Mouse (Mus musculus): Measurements from ENCODE around the gene Mettl5.

The Mettl5 gene

GRCm38 (mm10) chr2:69856392-69856791 lies 29.0 kb downstream of the Mettl5 start:
- DNase-seq (ENCODE audit: low spot score in 2 of 2), result no peak

GRCm38 (mm10) chr2:69851427-69852058 lies 33.9 kb downstream of the Mettl5 start:
- no peak for DNase-seq (ENCODE audit: low spot score in 2 of 2)

DNA sequence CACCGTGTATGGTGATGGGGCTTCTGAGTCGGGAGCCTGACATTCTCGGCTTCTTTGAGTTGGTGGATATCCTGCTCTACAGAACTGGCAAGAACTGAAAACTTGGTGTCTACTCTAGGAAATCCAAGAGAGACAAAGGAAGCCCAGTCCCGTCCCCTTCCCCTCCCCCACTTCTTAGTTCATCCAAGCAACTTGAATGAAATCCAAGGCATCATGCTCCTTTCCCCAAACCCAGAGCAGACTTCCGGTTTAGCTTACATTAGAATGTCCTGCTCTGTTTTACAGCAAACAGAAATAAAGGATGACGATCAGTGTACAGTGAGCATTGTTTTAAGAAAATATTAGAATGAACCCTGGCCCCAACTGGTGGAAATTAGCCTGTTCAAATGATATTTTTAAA lies 36.2 kb downstream of the Mettl5 start:
- DNase-seq (ENCODE audit: low spot score in 2 of 2), result no peak

- no peak for DNase-seq (ENCODE audit: low spot score in 2 of 2)
These were observed 45.2 kb downstream of the Mettl5 start for GRCm38 (mm10) chr2:69840261-69840660.

GRCm38 (mm10) chr2:69838707-69839106 lies 46.7 kb downstream of the Mettl5 start:
- DNase-seq (ENCODE audit: low spot score in 2 of 2), result no peak

GRCm38 (mm10) chr2:69837996-69838395 lies 47.4 kb downstream of the Mettl5 start:
- no peak for DNase-seq (ENCODE audit: low spot score in 2 of 2)

- DNase-seq (ENCODE audit: low spot score in 2 of 2), result no peak
These were observed 48.0 kb downstream of the Mettl5 start for GRCm38 (mm10) chr2:69837244-69837967.

GRCm38 (mm10) chr2:69830116-69830515 lies 55.3 kb downstream of the Mettl5 start:
- DNase-seq (ENCODE audit: low spot score in 2 of 2), result no peak

GRCm38 (mm10) chr2:69829680-69830079 lies 55.7 kb downstream of the Mettl5 start:
- DNase-seq (ENCODE audit: low spot score in 2 of 2), result no peak

GRCm38 (mm10) chr2:69828031-69828430 lies 57.4 kb downstream of the Mettl5 start:
- DNase-seq (ENCODE audit: low spot score in 2 of 2), result no peak

DNA sequence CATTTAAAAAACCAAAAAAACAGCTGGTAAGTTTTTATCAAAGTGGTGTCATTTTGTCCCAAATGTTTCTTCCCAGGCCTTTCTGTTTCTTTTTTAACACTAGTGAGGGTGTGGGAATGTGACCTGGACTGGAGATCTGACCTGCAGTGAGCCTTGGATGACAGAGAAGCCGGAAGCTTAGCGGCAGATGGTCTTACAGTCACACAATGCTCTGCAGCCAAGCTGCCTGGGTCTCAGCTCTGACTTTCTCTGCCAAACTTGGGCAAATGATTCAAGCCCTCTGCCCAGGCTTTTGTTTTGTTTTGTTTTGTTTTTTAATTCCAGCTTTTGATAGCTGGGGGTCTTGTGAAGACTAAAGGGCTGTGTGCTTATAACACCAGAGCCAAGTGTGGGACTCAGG lies 59.0 kb downstream of the Mettl5 start:
- no peak for DNase-seq (ENCODE audit: low spot score in 2 of 2)

- DNase-seq (ENCODE audit: low spot score in 2 of 2), result no peak
These were observed 59.5 kb downstream of the Mettl5 start for GRCm38 (mm10) chr2:69825898-69826297.

- peak in 1 of 2 experiments; percentile 40 for DNase-seq (ENCODE audit: low spot score in 2 of 2)
These were observed 62.2 kb downstream of the Mettl5 start for GRCm38 (mm10) chr2:69823129-69823677.

GRCm38 (mm10) chr2:69822361-69823128 lies 62.9 kb downstream of the Mettl5 start:
- DNase-seq (ENCODE audit: low spot score in 2 of 2), result peak in 1 of 2 experiments; percentile 53

DNA sequence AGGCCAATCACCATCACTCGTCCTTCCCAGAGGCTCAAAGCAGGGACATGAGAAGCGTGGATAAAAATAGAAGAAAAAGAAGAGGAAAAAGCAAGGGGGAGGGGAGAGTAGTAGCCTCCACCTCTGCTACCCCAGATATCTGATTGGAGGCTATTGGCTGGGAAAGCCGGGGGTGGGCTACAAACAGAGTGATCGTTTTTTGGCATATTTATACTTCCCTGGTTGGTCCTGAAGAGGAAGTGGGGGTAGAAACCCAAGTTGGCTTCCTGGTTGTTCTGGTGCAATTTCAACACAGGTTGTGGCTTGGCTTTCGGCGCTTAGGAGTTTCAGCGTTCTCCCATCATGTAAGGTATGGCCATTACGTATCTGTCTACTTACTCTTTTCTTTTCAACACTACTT lies 63.7 kb downstream of the Mettl5 start, which contains the start of gene Klhl23:
Klhl23 (plus strand) TSS at position 234 of the 400 bp plus-strand sequence.
- DNase-seq (ENCODE audit: low spot score in 2 of 2), result no peak

Data from frontal cortex, postnatal 10 days (tissue).